Mouse (Mus musculus) bone marrow macrophage, adult 2 months (primary cell): ENCODE data around the gene Ugt1a1.

ENCODE experiments used
- CTCF ChIP-seq: IDR thresholded peaks from 2 replicates; pipeline ENCODE4 v1.5.1; 2012; ENCODE audit warnings: low read depth, mild to moderate bottlenecking, low read length, moderate library complexity
- POLR2A ChIP-seq: IDR thresholded peaks from 2 replicates; pipeline ENCODE4 v1.6.1; 2012; ENCODE audit warnings: mild to moderate bottlenecking, low read depth, low read length, borderline replicate concordance

- no peak for TF ChIP-seq POLR2A
- no peak for TF ChIP-seq CTCF
Measured at GRCm38 (mm10) chr1:88240579-88240978, 28.8 kb downstream of the Ugt1a1 start.
